Mouse (Mus musculus) ES-Bruce4 (cell line): ENCODE results near the gene N4bp2l2. TPM values are rescaled to one million over a fixed set of nuclear protein-coding genes. Genes with fewer than 3 reads are reported as not detected.

Experiments used
- H3K27ac ChIP-seq: 2 replicates; pipeline ENCODE4 v1.5.1; 2012; ENCODE audit warnings: low read length, inconsistent platforms; ENCODE audit not compliant: insufficient read depth
- H3K27me3 ChIP-seq: 2 replicates; pipeline ENCODE4 v1.6.1; 2012; ENCODE audit warnings: mild to moderate bottlenecking, low read length, inconsistent platforms; ENCODE audit not compliant: control insufficient read depth, poor library complexity, insufficient read depth, severe bottlenecking
- H3K36me3 ChIP-seq: 2 replicates; pipeline ENCODE4 v1.6.1; 2012; ENCODE audit warnings: inconsistent platforms, mild to moderate bottlenecking, low read length, moderate library complexity; ENCODE audit not compliant: control insufficient read depth, poor library complexity, insufficient read depth, severe bottlenecking
- H3K4me1 ChIP-seq: one replicate; pipeline ENCODE4 v1.8.1; 2011; ENCODE audit warnings: low read length; ENCODE audit not compliant: control insufficient read depth, insufficient read depth
- H3K4me3 ChIP-seq: 2 replicates; pipeline ENCODE4 v1.5.1; 2011; ENCODE audit warnings: low read depth, mild to moderate bottlenecking, low read length
- H3K9ac ChIP-seq: 2 replicates; pipeline ENCODE4 v1.6.1; 2012; ENCODE audit warnings: low read depth, mild to moderate bottlenecking, inconsistent platforms; ENCODE audit not compliant: poor library complexity, severe bottlenecking
- H3K9me3 ChIP-seq: replicated peaks from 2 replicates; pipeline ENCODE4 v1.6.1; 2012; ENCODE audit warnings: mild to moderate bottlenecking, low read length, inconsistent platforms; ENCODE audit not compliant: control insufficient read depth, poor library complexity, insufficient read depth, severe bottlenecking
- CTCF ChIP-seq: IDR thresholded peaks from one replicate; pipeline ENCODE4 v1.8.1; 2011; ENCODE audit warnings: low read depth, low read length
- EP300 ChIP-seq: IDR thresholded peaks from 2 replicates; pipeline ENCODE4 v1.6.1; 2011; ENCODE audit warnings: low read depth, low read length; ENCODE audit not compliant: insufficient read depth
- POLR2A ChIP-seq: IDR thresholded peaks from one replicate; pipeline ENCODE4 v1.8.1; 2011; ENCODE audit warnings: low read length; ENCODE audit not compliant: insufficient read depth
- polyA plus RNA-seq: library from polyadenylated mRNA; stranded (reverse); fragments of >200 nt; gene quantifications from 2 replicates; pipeline ENCODE4 v1.2.4, GENCODE M21; 2011; ENCODE audit warnings: low read depth; ENCODE audit not compliant: missing spikeins, insufficient read depth, insufficient read length

N4bp2l2 gene
- polyA plus RNA-seq, 1 experiment = 179 TPM

DNA sequence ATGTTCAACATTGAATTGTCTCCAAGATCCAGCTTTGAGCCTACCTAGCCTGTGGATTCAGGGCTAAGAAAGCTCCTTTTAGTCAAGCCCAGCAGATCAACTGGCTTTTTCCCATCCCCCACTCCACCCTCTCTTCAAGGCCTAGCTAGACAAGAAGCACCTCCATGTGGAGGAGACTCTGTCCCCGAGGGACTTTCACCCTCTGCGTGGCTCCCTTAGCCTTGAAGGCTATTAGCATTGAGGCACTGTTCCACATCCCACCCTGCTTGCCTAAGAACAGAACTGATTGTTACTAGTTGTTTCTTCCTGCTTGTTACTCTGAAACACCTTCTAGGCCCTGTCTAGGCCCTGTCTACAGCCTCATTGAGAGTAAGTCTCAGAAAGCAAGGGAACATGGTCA is 76.0 kb downstream of the N4bp2l2 start:
- Histone ChIP-seq H3K9ac (no peak overlapping the region), H3K27ac (no peak overlapping the region), H3K9me3 (no peaks in the 10 kb centered on the region), H3K4me1 (no peaks in the 10 kb centered on the region), H3K36me3 (no peaks in the 10 kb centered on the region), H3K27me3 (no peaks in the 10 kb centered on the region), H3K4me3 (no peak overlapping the region)
- TF ChIP-seq CTCF = no peak
- no peak for TF ChIP-seq POLR2A
- no peak for TF ChIP-seq EP300

DNA sequence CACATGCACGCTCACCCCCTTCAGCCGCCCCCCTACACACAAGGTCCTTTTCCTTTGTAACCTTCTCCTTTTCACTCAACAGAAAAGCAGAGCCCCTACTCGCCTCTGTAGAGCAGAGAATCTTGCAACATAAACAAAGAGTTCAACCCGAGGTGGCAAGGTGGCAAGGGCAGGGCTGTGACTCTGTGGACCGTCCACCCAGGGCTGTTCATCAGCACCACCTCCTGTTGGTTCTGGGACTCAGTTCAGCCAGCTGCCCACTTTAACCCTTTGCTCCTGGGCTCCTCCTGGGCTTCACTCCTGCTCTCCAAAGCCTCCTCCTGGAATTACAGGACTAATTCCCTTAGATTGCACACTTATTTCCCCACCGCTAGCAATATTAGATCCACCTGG is 81.7 kb downstream of the N4bp2l2 start:
- Histone ChIP-seq H3K27ac (no peak overlapping the region), H3K9me3 (no peaks in the 10 kb centered on the region), H3K9ac (no peak overlapping the region), H3K27me3 (no peaks in the 10 kb centered on the region), H3K4me3 (no peak overlapping the region), H3K4me1 (no peaks in the 10 kb centered on the region), H3K36me3 (no peaks in the 10 kb centered on the region)
- no peak for TF ChIP-seq POLR2A
- no peak for TF ChIP-seq EP300
- TF ChIP-seq CTCF = no peak

DNA sequence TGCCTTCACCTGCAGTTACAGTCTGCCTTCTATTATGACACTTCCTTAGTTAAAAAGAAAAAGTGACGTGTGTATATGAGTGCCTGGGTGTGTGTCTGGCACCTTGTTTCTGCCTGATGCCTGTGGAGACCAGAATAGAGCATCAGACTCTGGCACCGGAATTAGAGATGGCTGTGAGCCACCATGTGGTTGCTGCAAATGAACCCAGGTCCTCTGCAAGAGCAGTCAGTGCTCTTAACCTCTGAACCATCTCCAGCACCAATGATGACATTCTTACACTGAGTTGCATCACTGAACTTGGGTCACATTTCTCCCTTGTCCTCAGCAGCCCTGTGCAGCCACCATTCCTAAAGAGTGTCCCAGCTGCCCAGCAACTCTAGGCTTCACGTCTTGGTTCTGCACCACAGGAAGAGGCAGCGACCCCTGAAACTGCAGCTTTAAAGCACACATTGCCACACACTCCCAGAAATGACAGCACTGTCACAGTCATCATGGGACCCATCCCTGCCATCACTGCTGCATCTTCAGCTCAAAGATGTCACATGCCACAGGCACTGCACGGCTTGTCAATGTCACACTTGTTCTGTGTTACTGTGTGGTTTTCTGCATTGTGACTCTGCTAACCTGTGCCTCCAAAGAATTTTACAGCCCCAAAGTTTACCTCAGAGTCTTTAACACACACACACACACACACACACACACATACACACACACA is 82.2 kb downstream of the N4bp2l2 start:
- no peak overlapping the region for H3K9ac ChIP-seq
- H3K27me3 ChIP-seq = no peaks in the 10 kb centered on the region
- no peaks in the 10 kb centered on the region for H3K36me3 ChIP-seq
- H3K9me3 ChIP-seq = no peaks in the 10 kb centered on the region
- no peak overlapping the region for H3K4me3 ChIP-seq
- H3K4me1 ChIP-seq = no peaks in the 10 kb centered on the region
- TF ChIP-seq EP300 = no peak
- TF ChIP-seq CTCF = no peak
- no peak for TF ChIP-seq POLR2A
- no peak overlapping the region for H3K27ac ChIP-seq

DNA sequence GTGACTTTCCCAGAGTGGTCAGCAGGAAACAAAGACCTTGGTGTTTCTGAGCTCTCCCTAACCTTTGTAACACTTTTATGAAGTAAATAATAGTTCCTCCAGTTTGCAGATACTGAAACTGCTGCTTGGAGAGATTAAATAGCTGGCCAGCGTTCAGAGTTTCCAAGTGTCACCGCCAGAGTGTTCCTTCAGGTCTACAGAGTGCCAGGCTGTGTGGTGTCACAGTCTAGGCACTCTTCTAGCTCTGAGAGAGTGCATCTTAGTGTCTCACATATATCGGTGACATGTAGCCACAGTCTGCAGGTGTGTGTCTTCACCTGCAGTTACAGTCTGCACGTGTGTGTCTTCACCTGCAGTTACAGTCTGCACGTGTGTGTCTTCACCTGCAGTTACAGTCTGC is 82.8 kb downstream of the N4bp2l2 start:
- Histone ChIP-seq H3K9ac (no peak overlapping the region), H3K27me3 (no peaks in the 10 kb centered on the region), H3K9me3 (no peaks in the 10 kb centered on the region), H3K27ac (no peak overlapping the region), H3K4me3 (no peak overlapping the region), H3K4me1 (no peaks in the 10 kb centered on the region), H3K36me3 (no peaks in the 10 kb centered on the region)
- no peak for TF ChIP-seq EP300
- no peak for TF ChIP-seq POLR2A
- TF ChIP-seq CTCF = no peak

DNA sequence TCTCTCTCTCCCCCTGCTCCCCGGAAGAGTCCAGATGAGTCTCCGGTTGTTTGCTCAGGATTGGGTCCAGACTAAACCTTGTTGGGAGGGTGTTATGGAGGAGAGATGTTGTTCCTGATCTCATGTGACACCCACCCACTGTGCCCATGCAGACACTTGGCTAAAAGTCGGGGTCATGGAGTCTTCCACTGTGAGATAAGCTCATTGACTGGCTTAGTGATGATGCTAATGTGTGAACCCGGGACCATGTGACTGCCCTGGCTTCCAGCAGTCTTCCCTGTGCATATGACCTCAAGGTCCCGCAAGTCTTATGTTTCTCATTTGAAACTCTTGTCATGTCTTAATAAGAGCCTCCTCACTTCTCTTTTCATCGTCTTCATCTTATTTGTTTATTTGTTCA is 84.8 kb downstream of the N4bp2l2 start:
- Histone ChIP-seq H3K36me3 (no peaks in the 10 kb centered on the region), H3K9me3 (no peaks in the 10 kb centered on the region), H3K9ac (no peak overlapping the region), H3K4me1 (no peaks in the 10 kb centered on the region), H3K27me3 (no peaks in the 10 kb centered on the region), H3K27ac (no peak overlapping the region), H3K4me3 (no peak overlapping the region)
- TF ChIP-seq POLR2A (no peak), EP300 (no peak), CTCF (no peak)

DNA sequence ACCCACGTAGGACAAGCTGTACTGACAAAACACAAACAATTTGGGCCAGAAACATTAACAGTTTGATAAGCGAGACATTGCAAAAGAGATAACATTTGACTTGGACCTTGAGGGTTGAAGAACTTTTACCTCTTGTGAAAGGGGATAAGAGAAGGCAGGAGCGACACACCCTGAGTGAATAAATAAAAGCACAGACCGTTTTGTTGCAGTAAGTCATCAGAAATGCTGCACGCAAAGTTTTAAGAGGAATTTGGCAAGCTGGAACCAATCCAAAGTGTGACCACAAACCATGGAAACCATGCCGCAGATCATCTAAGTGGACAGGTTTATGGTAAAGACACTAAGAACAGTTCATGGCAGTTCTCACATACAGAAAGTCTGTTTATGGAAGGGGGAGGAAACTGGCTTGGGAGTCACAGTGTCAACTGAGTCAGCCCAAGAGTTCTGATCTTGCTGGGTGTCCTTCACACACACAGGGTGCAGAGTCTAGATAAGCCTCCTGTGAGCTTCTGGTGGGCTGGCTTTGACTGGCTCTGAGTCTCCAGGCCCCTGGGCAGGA is 87.3 kb downstream of the N4bp2l2 start:
- no peaks in the 10 kb centered on the region for H3K27me3 ChIP-seq
- no peak overlapping the region for H3K27ac ChIP-seq
- no peaks in the 10 kb centered on the region for H3K9me3 ChIP-seq
- no peaks in the 10 kb centered on the region for H3K36me3 ChIP-seq
- no peak for TF ChIP-seq POLR2A
- TF ChIP-seq CTCF = no peak
- no peak for TF ChIP-seq EP300
- H3K9ac ChIP-seq = no peak overlapping the region
- H3K4me3 ChIP-seq = no peak overlapping the region
- H3K4me1 ChIP-seq = no peaks in the 10 kb centered on the region
